Mouse (Mus musculus): Measurements from ENCODE around the gene Actl11.
A peak's percentile ranks its signal among the peaks of the same experiment; 100 is the strongest.

Actl11 gene

GRCm38 (mm10) chr9:107928169-107928568 is at the start of gene Actl11:
Gene Actl11 (plus strand): TSS chr9:107928469.
- DNase-seq, result peak in 1 of 2 experiments; percentile 12

GRCm38 (mm10) chr9:107880411-107880810 is 47.9 kb upstream of the Actl11 start:
- DNase-seq, result no peak

GRCm38 (mm10) chr9:107887804-107888266 is 40.4 kb upstream of the Actl11 start, which contains the start of gene Mon1a:
Gene Mon1a (plus strand): TSS chr9:107888151.
- peak; percentile 89 to 93 for DNase-seq

GRCm38 (mm10) chr9:107888267-107888850 is 39.9 kb upstream of the Actl11 start:
- DNase-seq, result peak in 1 of 2 experiments; percentile 85

DNA sequence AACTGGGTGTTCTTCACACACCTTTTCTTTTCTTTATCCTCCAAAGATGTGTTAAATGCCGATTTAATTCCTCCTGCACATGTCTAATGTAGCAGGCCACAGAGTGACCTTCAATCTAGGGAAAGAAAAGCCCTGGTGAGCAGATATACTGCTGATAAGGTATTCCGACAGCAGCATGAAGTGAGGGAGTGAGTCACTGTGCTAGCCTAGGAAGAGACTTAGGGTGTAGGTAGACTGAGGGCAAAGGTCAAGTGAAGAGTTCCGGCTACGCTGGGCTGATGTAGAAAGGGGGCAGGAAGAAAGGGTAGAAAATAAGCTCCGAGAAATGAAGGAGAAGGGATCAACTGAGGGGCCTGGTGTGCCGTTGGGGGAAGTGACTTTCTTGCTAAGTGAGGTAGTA is 38.0 kb upstream of the Actl11 start:
- no peak for DNase-seq

DNA sequence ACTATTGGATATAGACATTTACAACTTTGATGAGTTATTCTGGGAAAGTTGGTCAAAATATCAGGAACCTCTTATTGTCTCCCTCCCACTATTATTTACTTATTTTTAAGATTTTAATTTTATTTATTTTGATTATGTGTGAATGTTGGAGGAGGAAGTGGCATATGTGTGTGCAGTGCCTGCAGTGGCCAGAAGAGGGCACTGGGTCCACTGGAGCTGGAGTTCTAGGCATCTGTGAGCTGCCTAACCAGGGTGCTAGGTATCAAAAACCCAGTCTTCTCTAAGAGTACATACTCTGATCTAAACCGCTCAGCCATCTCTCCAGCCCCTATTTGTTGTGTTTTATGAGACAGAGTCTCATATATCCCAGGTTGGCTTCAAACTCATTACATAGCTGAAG is 37.2 kb upstream of the Actl11 start:
- DNase-seq, result peak; percentile 37 to 51

GRCm38 (mm10) chr9:107898563-107898962 is 29.7 kb upstream of the Actl11 start:
- DNase-seq, result peak; percentile 57 to 66

DNA sequence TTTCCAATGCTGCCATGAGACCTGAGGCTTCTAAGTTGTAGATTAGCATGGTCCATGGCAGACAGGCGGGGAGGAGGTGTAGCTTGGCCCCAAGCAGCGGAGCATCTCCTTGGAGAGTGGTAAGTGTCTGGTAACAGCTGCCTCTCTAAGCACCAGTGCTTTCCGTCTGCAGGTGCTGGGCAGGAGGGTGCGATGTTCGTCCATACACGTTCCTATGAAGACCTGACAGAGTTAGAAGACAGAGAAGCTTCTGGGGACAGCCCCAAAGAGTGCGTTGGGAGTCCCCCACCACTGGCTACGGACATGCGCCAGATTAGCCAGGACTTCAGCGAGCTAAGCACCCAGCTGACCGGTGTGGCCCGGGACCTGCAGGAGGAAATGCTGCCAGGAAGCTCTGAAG is 28.4 kb upstream of the Actl11 start:
- peak in 1 of 2 experiments; percentile 31 for DNase-seq

- DNase-seq, result peak; percentile 95 to 96
Observed at GRCm38 (mm10) chr9:107900840-107901626, 27.2 kb upstream of the Actl11 start.

GRCm38 (mm10) chr9:107901627-107901914 is 26.7 kb upstream of the Actl11 start:
- DNase-seq, result no peak

- DNase-seq, result peak; percentile 95 to 96
Observed at GRCm38 (mm10) chr9:107904726-107905125, 23.5 kb upstream of the Actl11 start.

DNA sequence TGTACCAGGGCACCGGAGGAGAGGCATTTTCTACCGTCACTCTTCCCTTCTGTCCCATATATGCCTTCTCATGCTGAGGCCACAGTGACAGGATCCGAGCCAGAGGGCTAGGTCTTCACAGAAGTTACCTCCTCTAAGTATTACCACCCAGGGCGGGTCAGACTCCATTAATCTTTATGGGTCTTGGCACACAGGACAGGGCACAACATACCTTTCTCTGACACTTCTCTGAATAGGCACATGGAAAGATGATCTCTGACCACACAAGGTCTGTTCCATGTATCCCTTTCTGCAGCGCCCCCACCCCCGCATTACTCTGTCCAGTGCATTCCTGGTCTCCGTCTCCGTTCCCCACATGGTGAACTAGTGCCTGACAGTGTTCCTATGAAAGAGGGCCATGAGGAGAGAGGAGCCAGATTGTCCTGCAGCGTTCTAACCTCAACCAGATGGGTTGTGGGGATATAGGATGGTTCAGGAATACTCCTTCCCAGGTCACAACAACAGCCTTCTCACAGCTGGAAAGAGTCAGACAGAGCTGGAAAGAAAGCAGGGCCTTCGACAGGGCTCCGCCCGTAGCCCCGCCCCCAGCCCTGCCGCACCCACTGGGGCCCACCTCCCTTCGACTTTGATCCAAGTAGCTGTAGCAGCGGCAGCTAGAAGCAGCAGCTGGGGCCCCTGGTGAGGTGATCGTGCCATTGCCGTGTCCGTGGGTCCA is 21.9 kb upstream of the Actl11 start, which contains the start of gene Mst1r:
Gene Mst1r, plus strand, starts transcription at position 622 of the 715 bp plus-strand sequence.
- DNase-seq, result peak in 1 of 2 experiments; percentile 50

GRCm38 (mm10) chr9:107906967-107907800 is 21.1 kb upstream of the Actl11 start:
- DNase-seq, result no peak

DNA sequence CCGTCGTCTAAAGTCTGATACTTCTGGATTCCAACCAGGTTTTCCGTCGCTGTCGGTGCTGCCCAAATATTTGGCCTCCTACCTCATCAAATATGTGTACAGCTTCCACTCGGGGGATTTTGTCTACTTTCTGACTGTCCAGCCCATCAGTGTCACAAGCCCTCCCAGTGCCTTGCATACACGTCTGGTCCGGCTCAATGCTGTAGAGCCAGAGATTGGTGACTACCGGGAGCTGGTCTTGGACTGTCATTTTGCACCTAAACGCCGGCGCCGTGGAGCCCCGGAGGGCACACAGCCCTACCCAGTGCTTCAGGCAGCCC is 20.5 kb upstream of the Actl11 start:
- DNase-seq, result no peak

DNA sequence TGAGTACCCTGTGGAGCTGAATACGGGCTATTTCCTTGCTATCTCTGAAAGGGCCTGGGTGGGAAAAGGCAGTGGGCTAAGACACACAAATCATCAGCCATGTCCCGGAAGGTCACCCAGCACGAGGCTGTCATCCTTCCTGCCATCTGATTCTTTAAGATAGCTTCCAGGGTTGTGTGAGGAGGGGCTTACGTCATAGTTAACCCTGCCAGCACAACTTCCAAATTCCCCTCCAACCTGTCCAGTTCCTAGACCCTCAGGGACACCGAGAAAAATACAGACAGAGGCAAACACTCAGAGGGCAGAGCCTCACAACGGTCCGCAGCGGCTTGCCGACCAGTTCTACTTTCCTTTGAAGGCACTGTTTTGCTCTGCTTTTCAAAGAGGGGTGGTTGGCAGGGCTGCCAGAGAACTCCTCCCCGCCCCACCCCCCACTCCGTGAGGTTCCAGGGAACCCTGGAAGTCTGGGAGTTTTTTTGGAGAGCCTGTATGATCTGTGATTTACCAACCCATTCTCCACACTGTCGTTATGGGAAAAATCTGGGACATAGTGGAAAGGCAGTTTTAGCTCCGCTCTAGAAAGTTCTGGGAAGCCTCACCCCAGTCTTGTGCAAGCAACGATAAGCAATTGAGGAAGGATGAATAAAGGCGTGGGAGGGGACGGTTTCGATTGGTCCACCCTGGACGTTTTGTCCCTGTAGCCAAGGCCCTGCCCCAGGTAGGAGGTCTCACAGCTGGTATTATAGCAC is 19.7 kb upstream of the Actl11 start:
- DNase-seq, result no peak

- DNase-seq, result no peak
Observed at GRCm38 (mm10) chr9:107910025-107910769, 18.1 kb upstream of the Actl11 start.

- DNase-seq, result peak; percentile 62 to 74
Observed at GRCm38 (mm10) chr9:107914764-107915420, 13.4 kb upstream of the Actl11 start.

GRCm38 (mm10) chr9:107917895-107918608 is 10.2 kb upstream of the Actl11 start:
- peak; percentile 56 to 65 for DNase-seq

DNA sequence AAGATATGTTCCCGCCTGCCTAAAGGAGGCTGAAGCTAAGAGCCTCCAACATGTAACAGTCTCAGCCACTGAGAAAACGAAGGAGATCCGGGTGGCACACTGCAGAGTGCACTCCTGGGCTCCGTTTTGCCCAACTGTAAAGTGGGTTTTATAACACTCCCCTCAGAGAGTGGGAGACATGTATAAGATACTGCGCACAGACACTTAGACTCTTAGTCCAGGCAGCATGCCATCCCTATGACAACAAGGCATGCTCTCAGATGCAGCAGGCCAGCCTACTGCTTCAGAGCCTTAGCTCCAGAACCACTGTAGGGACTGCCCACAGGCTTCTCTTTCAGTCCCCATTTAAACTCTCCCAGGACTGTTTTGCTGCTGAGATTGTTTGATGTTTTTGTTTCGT is 9.4 kb upstream of the Actl11 start:
- DNase-seq, result no peak

DNA sequence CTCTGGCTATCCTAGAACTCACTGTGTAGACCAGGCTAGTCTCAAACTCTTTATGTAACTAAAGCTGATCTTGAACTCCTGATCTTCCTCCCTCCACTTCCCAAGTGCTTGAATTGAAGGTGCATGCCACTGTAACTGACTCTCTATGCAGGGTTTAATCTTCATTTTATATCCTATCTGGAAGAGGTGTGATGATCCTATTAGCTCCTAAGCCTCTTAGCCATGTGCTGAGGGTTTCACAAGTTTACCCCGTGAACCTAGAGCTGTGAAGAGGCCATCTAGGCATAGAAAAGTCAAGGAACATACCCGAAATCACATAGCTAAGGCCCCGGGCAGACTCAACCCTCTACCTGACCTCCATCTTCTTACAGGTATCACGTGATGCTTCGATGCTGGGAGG is 8.8 kb upstream of the Actl11 start:
- no peak for DNase-seq
